Mouse (Mus musculus): Measurements from ENCODE around the gene Fam216b. TPM values are rescaled to one million over a fixed set of nuclear protein-coding genes. Genes with fewer than 3 reads are reported as not detected.

Gene Fam216b
- not detected for polyA plus RNA-seq (2012; fragmentation: generic; extraction: Trizol)

- Histone ChIP-seq H3ac (ENCODE audit: control insufficient read depth, insufficient read length) (no peak within 1 kb of the TSS), H3K27me3 (ENCODE audit: control insufficient read depth, insufficient read depth, insufficient read length) (no peaks in the 10 kb centered on the region), H3K79me2 (ENCODE audit: control insufficient read depth, insufficient read depth) (no peaks in the 10 kb centered on the region), H3K4me2 (ENCODE audit: low read depth) (no peak within 1 kb of the TSS), H3K4me3 (no peak within 1 kb of the TSS), H3K36me3 (ENCODE audit: control insufficient read depth, insufficient read depth) (no peaks in the 10 kb centered on the region)
- TF ChIP-seq TCF3 (IDR thresholded peaks at IDR 0.05; ENCODE audit: insufficient read length, low read depth): no peak
- TF ChIP-seq CEBPB (IDR thresholded peaks at IDR 0.05; ENCODE audit: insufficient read depth, poor library complexity, severe bottlenecking): no peak
- no peak for TF ChIP-seq TCF12 (IDR thresholded peaks at IDR 0.05; ENCODE audit: insufficient read depth, poor library complexity, severe bottlenecking)
- no peak for TF ChIP-seq USF1 (IDR thresholded peaks at IDR 0.05; ENCODE audit: low read depth)
- TF ChIP-seq POLR2A (IDR thresholded peaks at IDR 0.05; ENCODE audit: insufficient read length, low read depth): no peak
- TF ChIP-seq POLR2AphosphoS2 (IDR thresholded peaks at IDR 0.05; ENCODE audit: insufficient read length, low read depth): no peak
- TF ChIP-seq SRF (IDR thresholded peaks at IDR 0.05; ENCODE audit: control insufficient read depth, insufficient read length, low read depth): no peak
- no peak for TF ChIP-seq MAX (IDR thresholded peaks at IDR 0.05; ENCODE audit: low read depth)
- TF ChIP-seq REST (IDR thresholded peaks at IDR 0.05; ENCODE audit: insufficient read depth, insufficient read length): no peak
- TF ChIP-seq MYOD1 (IDR thresholded peaks at IDR 0.05; ENCODE audit: control insufficient read depth in 1 of 3, insufficient read length in 2 of 3, low read depth in 2 of 3): no peak
These were observed at the start of gene Fam216b for GRCm38 (mm10) chr14:78088907-78089306. TSS of gene Fam216b (minus strand) at chr14:78089007.

DNA sequence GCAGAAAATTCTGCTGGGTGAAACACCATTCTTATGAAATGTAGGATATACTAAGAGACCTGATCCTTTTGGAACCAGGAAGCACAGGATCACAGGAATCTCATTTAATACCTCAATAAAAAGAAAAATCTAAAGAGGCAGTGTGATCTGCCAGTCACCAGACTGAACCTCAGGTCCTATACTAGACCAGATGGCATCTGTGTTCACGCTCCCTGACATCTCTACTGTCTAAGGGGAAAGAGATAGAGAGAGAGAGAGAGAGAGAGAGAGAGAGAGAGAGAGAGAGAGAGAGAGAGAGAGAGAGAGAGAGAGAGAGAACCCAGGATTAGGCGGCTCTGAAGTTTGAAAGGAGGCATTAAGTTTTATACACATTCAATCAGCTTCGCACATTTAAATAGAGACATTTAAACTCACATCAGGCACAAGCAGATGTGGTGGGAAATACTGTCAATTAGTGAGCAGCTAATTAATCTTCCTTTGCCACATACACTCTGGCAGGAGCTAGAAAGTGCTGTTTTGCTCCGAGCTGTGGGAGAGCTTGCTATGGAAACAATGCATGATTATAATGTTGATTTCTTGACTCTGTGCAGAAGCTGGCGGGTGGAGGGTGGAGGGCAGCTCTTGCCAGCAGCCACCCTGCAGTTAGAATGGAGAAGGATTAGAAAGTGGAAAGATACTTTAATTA lies 43.7 kb upstream of the Fam216b start:
- Histone ChIP-seq H3ac (ENCODE audit: control insufficient read depth, insufficient read length) (no peak overlapping the region), H3K36me3 (ENCODE audit: control insufficient read depth, insufficient read depth) (no peaks in the 10 kb centered on the region), H3K27me3 (ENCODE audit: control insufficient read depth, insufficient read depth, insufficient read length) (no peaks in the 10 kb centered on the region), H3K79me2 (ENCODE audit: control insufficient read depth, insufficient read depth) (no peaks in the 10 kb centered on the region), H3K4me3 (no peak overlapping the region), H3K4me2 (ENCODE audit: low read depth) (no peak overlapping the region)
- TF ChIP-seq MAX (IDR thresholded peaks at IDR 0.05; ENCODE audit: low read depth) (no peak), USF1 (IDR thresholded peaks at IDR 0.05; ENCODE audit: low read depth) (no peak), MYOG (IDR thresholded peaks at IDR 0.05; ENCODE audit: control insufficient read depth in 1 of 3, insufficient read depth in 1 of 3, insufficient read length in 2 of 3, low read depth in 2 of 3) (no peak), POLR2AphosphoS2 (IDR thresholded peaks at IDR 0.05; ENCODE audit: insufficient read length, low read depth) (no peak), MYOD1 (IDR thresholded peaks at IDR 0.05; ENCODE audit: control insufficient read depth in 1 of 3, insufficient read length in 2 of 3, low read depth in 2 of 3) (no peak), SRF (IDR thresholded peaks at IDR 0.05; ENCODE audit: control insufficient read depth, insufficient read length, low read depth) (no peak), POLR2A (IDR thresholded peaks at IDR 0.05; ENCODE audit: insufficient read length, low read depth) (no peak), TCF12 (IDR thresholded peaks at IDR 0.05; ENCODE audit: insufficient read depth, poor library complexity, severe bottlenecking) (no peak), REST (IDR thresholded peaks at IDR 0.05; ENCODE audit: insufficient read depth, insufficient read length) (no peak), E2F4 (IDR thresholded peaks at IDR 0.05; ENCODE audit: insufficient read depth) (no peak), TCF3 (IDR thresholded peaks at IDR 0.05; ENCODE audit: insufficient read length, low read depth) (no peak), CEBPB (IDR thresholded peaks at IDR 0.05; ENCODE audit: insufficient read depth, poor library complexity, severe bottlenecking) (no peak)

DNA sequence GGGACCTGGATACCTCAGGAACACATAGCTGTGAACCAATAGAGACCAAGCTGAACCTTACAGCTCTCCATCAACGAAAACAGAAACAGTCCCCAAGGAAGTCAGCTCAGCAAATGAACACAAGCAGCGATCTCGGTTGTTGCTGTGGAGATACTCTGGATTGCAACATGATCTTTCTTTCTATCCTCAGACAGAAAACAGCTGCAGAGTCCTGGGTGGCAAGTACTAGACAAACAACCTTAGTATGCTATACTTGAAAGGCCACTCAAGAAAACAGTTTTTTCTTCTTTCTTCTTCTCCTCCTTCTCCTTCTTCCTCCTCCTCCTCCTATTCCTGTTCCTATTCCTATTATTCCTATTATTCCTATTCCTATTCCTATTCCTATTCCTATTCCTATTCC lies 37.9 kb upstream of the Fam216b start:
- Histone ChIP-seq H3K27me3 (ENCODE audit: control insufficient read depth, insufficient read depth, insufficient read length) (no peaks in the 10 kb centered on the region), H3K4me3 (no peak overlapping the region), H3K4me2 (ENCODE audit: low read depth) (peak overlapping the region; percentile 51), H3K36me3 (ENCODE audit: control insufficient read depth, insufficient read depth) (no peaks in the 10 kb centered on the region), H3ac (ENCODE audit: control insufficient read depth, insufficient read length) (no peak overlapping the region), H3K79me2 (ENCODE audit: control insufficient read depth, insufficient read depth) (no peaks in the 10 kb centered on the region)
- TF ChIP-seq REST (IDR thresholded peaks at IDR 0.05; ENCODE audit: insufficient read depth, insufficient read length) (no peak), MYOG (IDR thresholded peaks at IDR 0.05; ENCODE audit: control insufficient read depth in 1 of 3, insufficient read depth in 1 of 3, insufficient read length in 2 of 3, low read depth in 2 of 3) (peak in 1 of 3 experiments; percentile 51), MYOD1 (IDR thresholded peaks at IDR 0.05; ENCODE audit: control insufficient read depth in 1 of 3, insufficient read length in 2 of 3, low read depth in 2 of 3) (peak in 2 of 3 experiments; percentile 31 to 33), CEBPB (IDR thresholded peaks at IDR 0.05; ENCODE audit: insufficient read depth, poor library complexity, severe bottlenecking) (peak; percentile 43; the same call in 1 of the 2 replicates)

DNA sequence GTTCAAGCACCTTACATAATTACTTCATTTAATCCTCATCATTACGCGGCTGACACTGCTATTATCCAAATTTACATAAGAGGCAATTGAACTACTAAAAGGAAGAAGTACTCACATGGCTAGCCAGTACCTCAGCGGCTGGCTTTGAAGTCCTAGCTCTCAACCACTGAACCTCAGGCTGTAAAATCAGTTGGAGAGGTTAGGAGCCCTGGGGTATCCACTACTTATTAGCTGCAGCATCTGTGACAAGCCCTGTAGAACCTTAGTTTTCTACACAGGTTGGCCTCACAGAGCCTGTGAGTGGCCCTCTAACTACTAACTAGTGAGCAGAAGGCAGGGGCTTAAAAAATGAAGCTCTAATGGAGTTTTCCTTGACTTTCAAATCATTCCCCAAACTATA lies 31.5 kb upstream of the Fam216b start:
- no peaks in the 10 kb centered on the region for H3K36me3 ChIP-seq (ENCODE audit: control insufficient read depth, insufficient read depth)
- no peaks in the 10 kb centered on the region for H3K79me2 ChIP-seq (ENCODE audit: control insufficient read depth, insufficient read depth)
- no peaks in the 10 kb centered on the region for H3K27me3 ChIP-seq (ENCODE audit: control insufficient read depth, insufficient read depth, insufficient read length)
- H3ac ChIP-seq (ENCODE audit: control insufficient read depth, insufficient read length): no peak overlapping the region
- TF ChIP-seq MYOD1 (IDR thresholded peaks at IDR 0.05; ENCODE audit: control insufficient read depth in 1 of 3, insufficient read length in 2 of 3, low read depth in 2 of 3) (no peak), MAX (IDR thresholded peaks at IDR 0.05; ENCODE audit: low read depth) (no peak), TCF12 (IDR thresholded peaks at IDR 0.05; ENCODE audit: insufficient read depth, poor library complexity, severe bottlenecking) (no peak), REST (IDR thresholded peaks at IDR 0.05; ENCODE audit: insufficient read depth, insufficient read length) (no peak), E2F4 (IDR thresholded peaks at IDR 0.05; ENCODE audit: insufficient read depth) (no peak), USF1 (IDR thresholded peaks at IDR 0.05; ENCODE audit: low read depth) (no peak), TCF3 (IDR thresholded peaks at IDR 0.05; ENCODE audit: insufficient read length, low read depth) (no peak), CEBPB (IDR thresholded peaks at IDR 0.05; ENCODE audit: insufficient read depth, poor library complexity, severe bottlenecking) (no peak), MYOG (IDR thresholded peaks at IDR 0.05; ENCODE audit: control insufficient read depth in 1 of 3, insufficient read depth in 1 of 3, insufficient read length in 2 of 3, low read depth in 2 of 3) (no peak), POLR2AphosphoS2 (IDR thresholded peaks at IDR 0.05; ENCODE audit: insufficient read length, low read depth) (no peak), SRF (IDR thresholded peaks at IDR 0.05; ENCODE audit: control insufficient read depth, insufficient read length, low read depth) (no peak), POLR2A (IDR thresholded peaks at IDR 0.05; ENCODE audit: insufficient read length, low read depth) (no peak)
- H3K4me3 ChIP-seq: no peak overlapping the region
- H3K4me2 ChIP-seq (ENCODE audit: low read depth): no peak overlapping the region

All from myocyte (in vitro differentiated cells).